Mouse (Mus musculus) forelimb bud, embryonic 11.5 days (tissue): ENCODE measurements at regions not wholly inside any gene's neighbourhood (a gene's known extent, or its start where the extent isn't known, plus 50 kb on each side); places are given as distances from the start of the nearest gene placed in this dataset.
"Not testable (repeated sequence)": the region's sequence is repeated elsewhere in the genome, so short reads cannot be mapped to it uniquely, and the experiment has no call there.

Source experiments
- DNase-seq: peaks from one replicate; pipeline ENCODE4 v3.0.0-alpha.2; 2012; ENCODE audit warnings: low read depth, low spot score

- not testable (repeated sequence) for DNase-seq
These were observed 102.8 kb upstream of the Ube2dnl1 start for GRCm38 (mm10) chrX:114802061-114802460.

- DNase-seq, result peak; percentile 74
These were observed 88.5 kb upstream of the Ube2dnl1 start for GRCm38 (mm10) chrX:114816267-114816666.

GRCm38 (mm10) chrX:114836906-114837305 lies 67.9 kb upstream of the Ube2dnl1 start:
- DNase-seq, result no peak

DNA sequence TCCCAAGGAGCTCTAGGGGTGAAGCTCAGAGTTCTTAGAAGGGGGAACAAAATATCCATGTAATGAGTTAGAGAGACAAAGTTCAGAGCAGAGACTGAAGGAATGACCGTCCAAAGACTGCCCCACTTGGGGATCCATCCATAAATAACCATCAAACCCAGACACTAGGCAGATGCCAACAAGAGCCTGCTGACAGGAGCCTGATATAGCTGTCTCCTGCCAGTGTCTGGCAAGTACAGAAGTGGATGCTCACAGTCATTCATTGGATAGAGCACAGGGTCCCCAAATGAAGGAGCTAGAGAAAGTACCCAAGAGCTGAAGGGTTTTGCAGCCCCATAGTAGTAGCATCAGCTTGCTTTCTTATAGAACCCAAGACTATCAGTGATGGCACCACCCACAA lies 61.3 kb upstream of the Ube2dnl1 start:
- no peak for DNase-seq
